Mouse (Mus musculus) stomach, postnatal 0 days (tissue): ENCODE measurements at regions not wholly inside any gene's neighbourhood (a gene's known extent, or its start where the extent isn't known, plus 50 kb on each side); places are given as distances from the start of the nearest gene placed in this dataset.

ENCODE experiments used
- ATAC-seq: fragments of 200-750 bp; cut with Nextera tagmentation; 2 replicates; pipeline ENCODE4 v1.8.0; 2017; ENCODE audit not compliant: low FRiP score, low TSS enrichment
- DNase-seq: peaks from one replicate; pipeline ENCODE4 v3.0.0-alpha.2; 2016; ENCODE audit warnings: low spot score
- H3K27ac ChIP-seq: fragments of 300-500 bp; sonication (generic); replicated peaks from 2 replicates; pipeline ENCODE4 v1.5.1; 2014; ENCODE audit warnings: mild to moderate bottlenecking, control low read depth
- H3K27me3 ChIP-seq: fragments of 300-500 bp; sonication (generic); 2 replicates; pipeline ENCODE4 v1.6.1; 2014; ENCODE audit warnings: low read length; ENCODE audit not compliant: control insufficient read depth, insufficient read depth
- H3K36me3 ChIP-seq: fragments of 300-500 bp; sonication (generic); 2 replicates; pipeline ENCODE4 v1.6.1; 2014; ENCODE audit warnings: low read length, mixed read lengths; ENCODE audit not compliant: control insufficient read depth, insufficient read depth
- H3K4me1 ChIP-seq: fragments of 300-500 bp; sonication (generic); replicated peaks from 2 replicates; pipeline ENCODE4 v1.6.1; 2014; ENCODE audit warnings: antibody characterized with exemption; ENCODE audit not compliant: control insufficient read depth, insufficient read depth
- H3K4me2 ChIP-seq: fragments of 300-500 bp; sonication (generic); replicated peaks from 2 replicates; pipeline ENCODE4 v1.6.1; 2014; ENCODE audit warnings: low read depth, mild to moderate bottlenecking, control low read depth, moderate library complexity
- H3K4me3 ChIP-seq: fragments of 300-500 bp; sonication (generic); 2 replicates; pipeline ENCODE4 v1.5.1; 2014; ENCODE audit warnings: low read depth, low read length, control low read depth
- H3K9ac ChIP-seq: fragments of 300-500 bp; sonication (generic); 2 replicates; pipeline ENCODE4 v1.6.1; 2014; ENCODE audit warnings: mild to moderate bottlenecking, low read length, control low read depth, mixed read lengths
- H3K9me3 ChIP-seq: fragments of 300-500 bp; sonication (generic); 2 replicates; pipeline ENCODE4 v1.6.1; 2016; ENCODE audit warnings: low read length; ENCODE audit not compliant: control insufficient read depth
- CTCF ChIP-seq: IDR thresholded peaks from 2 replicates; pipeline ENCODE4 v1.5.1; 2016; ENCODE audit warnings: antibody characterized with exemption, low read depth, mild to moderate bottlenecking, moderate library complexity
- EP300 ChIP-seq: optimal IDR thresholded peaks from 2 replicates; pipeline ENCODE3; 2016; ENCODE audit warnings: antibody characterized with exemption
- WGBS: fragments of 180-500 bp; shearing (Covaris S2); extraction: QIAGEN DNeasy Blood & Tissue Kit; methylation state at CpG from one replicate; pipeline ENCODE4 v1.1.7; 2014; 5-methylcytosine and 5-hydroxymethylcytosine counted together

DNA sequence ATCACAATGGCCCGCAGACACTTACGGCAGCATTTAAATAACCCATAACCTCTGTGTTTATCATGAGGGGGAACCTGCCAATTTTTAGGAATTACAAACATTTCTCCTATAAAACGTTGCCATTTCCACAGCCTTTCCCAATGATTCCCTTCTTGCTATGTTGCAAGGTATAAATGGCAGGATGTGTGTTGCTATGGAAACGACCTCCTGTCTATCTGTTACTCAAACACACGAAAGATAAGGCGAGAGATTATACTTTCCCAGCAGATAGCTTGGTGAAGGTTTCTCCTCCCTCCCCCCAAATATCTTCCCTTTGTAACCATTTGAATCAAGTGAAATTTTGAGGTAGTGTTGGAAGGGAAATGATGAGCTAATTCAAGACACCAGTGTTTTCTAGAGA is 509.8 kb upstream of the Mon1b start:
- DNase-seq (no peak), ATAC-seq (no peak)

GRCm38 (mm10) chr8:113137361-113137760 is 498.0 kb upstream of the Mon1b start:
- no peak for DNase-seq

More for the DNA sequence above, 509.8 kb upstream of the Mon1b start:
- no peaks in the 10 kb centered on the region for H3K4me1 ChIP-seq
- 29% methylated on average over 6 of the region's 6 CpGs for WGBS
- no peaks in the 10 kb centered on the region for H3K9me3 ChIP-seq
- H3K27ac ChIP-seq, result no peak overlapping the region
- no peak overlapping the region for H3K4me3 ChIP-seq
- H3K9ac ChIP-seq, result no peak overlapping the region
- H3K36me3 ChIP-seq, result no peaks in the 10 kb centered on the region
- no peak overlapping the region for H3K4me2 ChIP-seq
- no peaks in the 10 kb centered on the region for H3K27me3 ChIP-seq
- no peak for TF ChIP-seq EP300
- TF ChIP-seq CTCF, result no peak

DNA sequence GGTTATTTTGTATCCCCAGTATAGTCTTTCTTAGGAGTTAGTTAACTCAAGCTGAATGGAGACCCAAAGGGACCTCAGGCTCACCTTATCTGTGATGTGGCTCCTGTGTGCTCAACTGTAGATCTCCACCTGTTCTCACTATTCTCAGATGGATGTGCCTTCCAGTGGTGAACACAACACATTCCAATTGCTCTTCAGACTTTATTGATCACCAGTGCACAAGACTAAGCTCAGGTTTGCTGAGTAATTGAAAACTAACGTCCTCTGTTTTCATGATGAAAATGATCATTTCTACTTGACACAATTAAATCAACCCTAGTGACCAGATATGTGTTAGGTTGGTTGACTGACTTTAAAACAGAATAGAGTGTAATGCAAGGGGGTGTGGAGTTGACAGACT is 495.4 kb upstream of the Mon1b start:
- no peaks in the 10 kb centered on the region for H3K9me3 ChIP-seq
- no peak overlapping the region for H3K4me3 ChIP-seq
- no peaks in the 10 kb centered on the region for H3K4me1 ChIP-seq
- 71% methylated on average over 1 of the region's 1 CpGs for WGBS
- no peaks in the 10 kb centered on the region for H3K27me3 ChIP-seq
- H3K36me3 ChIP-seq, result no peaks in the 10 kb centered on the region
- H3K9ac ChIP-seq, result no peak overlapping the region
- no peak overlapping the region for H3K4me2 ChIP-seq
- no peak for ATAC-seq
- H3K27ac ChIP-seq, result no peak overlapping the region
- TF ChIP-seq CTCF, result no peak
- no peak for TF ChIP-seq EP300
- no peak for DNase-seq

More at GRCm38 (mm10) chr8:113137361-113137760, 498.0 kb upstream of the Mon1b start:
- TF ChIP-seq EP300, result no peak
- no peak for TF ChIP-seq CTCF
- Histone ChIP-seq H3K4me3 (no peak overlapping the region), H3K4me1 (no peaks in the 10 kb centered on the region), H3K27ac (no peak overlapping the region), H3K36me3 (no peaks in the 10 kb centered on the region), H3K9ac (no peak overlapping the region), H3K9me3 (no peaks in the 10 kb centered on the region), H3K27me3 (no peaks in the 10 kb centered on the region), H3K4me2 (no peak overlapping the region)
- no peak for ATAC-seq

- no peaks in the 10 kb centered on the region for H3K9me3 ChIP-seq
- H3K4me3 ChIP-seq, result no peak overlapping the region
- ATAC-seq (no peak), DNase-seq (no peak)
- H3K27me3 ChIP-seq, result no peaks in the 10 kb centered on the region
- WGBS, result 86% methylated on average over 1 of the region's 1 CpGs
- H3K9ac ChIP-seq, result no peak overlapping the region
- H3K4me1 ChIP-seq, result no peaks in the 10 kb centered on the region
- H3K36me3 ChIP-seq, result no peaks in the 10 kb centered on the region
- no peak overlapping the region for H3K4me2 ChIP-seq
- TF ChIP-seq CTCF (no peak), EP300 (no peak)
- no peak overlapping the region for H3K27ac ChIP-seq
Observed at GRCm38 (mm10) chr8:113141131-113141530, 494.3 kb upstream of the Mon1b start.

DNA sequence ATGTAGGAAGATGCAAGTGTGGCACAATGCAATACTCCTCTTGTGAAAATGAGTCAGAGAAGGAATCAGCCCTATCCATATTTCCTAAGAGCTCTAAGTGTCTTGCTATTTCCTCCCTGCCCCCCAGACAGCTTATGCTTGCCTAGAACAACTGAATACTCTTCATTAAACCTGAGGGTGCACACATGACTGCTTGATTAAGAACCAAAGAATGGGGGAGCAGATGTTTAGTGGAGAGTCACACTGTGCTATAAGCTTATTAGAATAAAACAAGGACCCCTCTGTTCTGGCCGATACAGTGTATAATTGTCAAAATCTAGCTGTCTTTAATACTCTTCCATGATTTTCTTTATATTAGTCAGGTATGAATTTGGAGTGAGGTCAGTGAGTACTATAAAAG is 458.8 kb upstream of the Mon1b start:
- Histone ChIP-seq H3K36me3 (no peaks in the 10 kb centered on the region), H3K4me3 (no peak overlapping the region), H3K27me3 (no peaks in the 10 kb centered on the region), H3K4me2 (no peak overlapping the region), H3K4me1 (no peaks in the 10 kb centered on the region), H3K27ac (no peak overlapping the region), H3K9me3 (no peaks in the 10 kb centered on the region), H3K9ac (no peak overlapping the region)
- no peak for DNase-seq
- ATAC-seq, result no peak
- no peak for TF ChIP-seq CTCF
- TF ChIP-seq EP300, result no peak
- 86% methylated on average over 1 of the region's 1 CpGs for WGBS

GRCm38 (mm10) chr8:113183186-113183585 is 452.2 kb upstream of the Mon1b start:
- ATAC-seq (no peak), DNase-seq (no peak)
- TF ChIP-seq CTCF (no peak), EP300 (no peak)
- H3K27ac ChIP-seq, result no peak overlapping the region
- WGBS, result 17% methylated on average over 2 of the region's 2 CpGs
- H3K9me3 ChIP-seq, result no peaks in the 10 kb centered on the region
- H3K36me3 ChIP-seq, result no peaks in the 10 kb centered on the region
- H3K4me3 ChIP-seq, result no peak overlapping the region
- no peak overlapping the region for H3K4me2 ChIP-seq
- H3K27me3 ChIP-seq, result no peaks in the 10 kb centered on the region
- no peak overlapping the region for H3K9ac ChIP-seq
- H3K4me1 ChIP-seq, result no peaks in the 10 kb centered on the region

- ATAC-seq (no peak), DNase-seq (no peak)
- Histone ChIP-seq H3K4me3 (no peak overlapping the region), H3K27me3 (no peaks in the 10 kb centered on the region), H3K9ac (no peak overlapping the region), H3K27ac (no peak overlapping the region), H3K9me3 (no peaks in the 10 kb centered on the region), H3K36me3 (no peaks in the 10 kb centered on the region), H3K4me1 (no peaks in the 10 kb centered on the region), H3K4me2 (no peak overlapping the region)
- 64% methylated on average over 1 of the region's 1 CpGs for WGBS
- TF ChIP-seq CTCF, result no peak
- TF ChIP-seq EP300, result no peak
Observed at GRCm38 (mm10) chr8:113190537-113190936, 444.9 kb upstream of the Mon1b start.
